Mouse (Mus musculus): ENCODE measurements around the gene Plekha5. TPM values are rescaled to one million over a fixed set of nuclear protein-coding genes. Genes with fewer than 3 reads are reported as not detected.
A peak's percentile ranks its signal among the peaks of the same experiment; 100 is the strongest.

Gene Plekha5
- total RNA-seq, 2 experiments from 2014 or later, result 51.4 to 67.5 TPM

GRCm38 (mm10) chr6:140608666-140609065 is 184.8 kb downstream of the Plekha5 start:
- no peak for DNase-seq (ENCODE audit: low spot score in 2 of 2)

- DNase-seq (ENCODE audit: low spot score in 2 of 2), result no peak
Observed at GRCm38 (mm10) chr6:140609533-140609932, 185.7 kb downstream of the Plekha5 start.

GRCm38 (mm10) chr6:140610117-140610516 is 186.3 kb downstream of the Plekha5 start:
- no peak for DNase-seq (ENCODE audit: low spot score in 2 of 2)

GRCm38 (mm10) chr6:140611282-140611681 is 187.4 kb downstream of the Plekha5 start:
- DNase-seq (ENCODE audit: low spot score in 2 of 2), result no peak

- no peak for DNase-seq (ENCODE audit: low spot score in 2 of 2)
Observed at GRCm38 (mm10) chr6:140611893-140612473, 188.1 kb downstream of the Plekha5 start.

- no peak for DNase-seq (ENCODE audit: low spot score in 2 of 2)
Observed at GRCm38 (mm10) chr6:140613822-140614221, 190.0 kb downstream of the Plekha5 start.

GRCm38 (mm10) chr6:140614711-140615110 is 190.9 kb downstream of the Plekha5 start:
- DNase-seq (ENCODE audit: low spot score in 2 of 2), result no peak

GRCm38 (mm10) chr6:140620531-140621349 is 196.9 kb downstream of the Plekha5 start:
- DNase-seq (ENCODE audit: low spot score in 2 of 2), result no peak

- DNase-seq (ENCODE audit: low spot score in 2 of 2), result no peak
Observed at GRCm38 (mm10) chr6:140621622-140622021, 197.8 kb downstream of the Plekha5 start.

GRCm38 (mm10) chr6:140622391-140623225 is 198.8 kb downstream of the Plekha5 start, which contains the start of gene Aebp2:
Gene Aebp2, plus strand, starts transcription at chr6:140622663.
- DNase-seq (ENCODE audit: low spot score in 2 of 2), result no peak

- DNase-seq (ENCODE audit: low spot score in 2 of 2), result peak; percentile 89
Observed at GRCm38 (mm10) chr6:140623226-140624095, 199.6 kb downstream of the Plekha5 start.

- peak; percentile 25 to 35 for DNase-seq (ENCODE audit: low spot score in 2 of 2)
Observed at GRCm38 (mm10) chr6:140624096-140625051, 200.5 kb downstream of the Plekha5 start.

GRCm38 (mm10) chr6:140629176-140629859 is 205.5 kb downstream of the Plekha5 start:
- DNase-seq (ENCODE audit: low spot score in 2 of 2), result no peak

- DNase-seq (ENCODE audit: low spot score in 2 of 2), result no peak
Observed at GRCm38 (mm10) chr6:140630306-140630705, 206.5 kb downstream of the Plekha5 start.

GRCm38 (mm10) chr6:140633616-140634015 is 209.8 kb downstream of the Plekha5 start:
- no peak for DNase-seq (ENCODE audit: low spot score in 2 of 2)

- DNase-seq (ENCODE audit: low spot score in 2 of 2), result no peak
Observed at GRCm38 (mm10) chr6:140636290-140636689, 212.4 kb downstream of the Plekha5 start.

GRCm38 (mm10) chr6:140642010-140642409 is 218.2 kb downstream of the Plekha5 start:
- no peak for DNase-seq (ENCODE audit: low spot score in 2 of 2)

- no peak for DNase-seq (ENCODE audit: low spot score in 2 of 2)
Observed at GRCm38 (mm10) chr6:140642655-140643054, 218.8 kb downstream of the Plekha5 start.

GRCm38 (mm10) chr6:140645931-140646330 is 222.1 kb downstream of the Plekha5 start:
- no peak for DNase-seq (ENCODE audit: low spot score in 2 of 2)
